Mouse (Mus musculus) intestine, embryonic 16.5 days (tissue): ENCODE data around the gene Agk. TPM values are rescaled to one million over a fixed set of nuclear protein-coding genes. Genes with fewer than 3 reads are reported as not detected.

Experiments used
- ATAC-seq: fragments of 200-750 bp; cut with Nextera tagmentation; 2 replicates; pipeline ENCODE4 v1.8.0; 2017; ENCODE audit warnings: moderate TSS enrichment, moderate library complexity
- H3K27ac ChIP-seq: fragments of 300-500 bp; sonication (generic); 2 replicates; pipeline ENCODE4 v1.5.1; 2014; ENCODE audit warnings: mild to moderate bottlenecking, low read length
- H3K27me3 ChIP-seq: fragments of 300-500 bp; sonication (generic); replicated peaks from 2 replicates; pipeline ENCODE4 v1.6.1; 2014; ENCODE audit warnings: low read length, control low read depth, mixed read lengths; ENCODE audit not compliant: control insufficient read depth, insufficient read depth
- H3K36me3 ChIP-seq: fragments of 300-500 bp; sonication (generic); 2 replicates; pipeline ENCODE4 v1.6.1; 2014; ENCODE audit warnings: low read length, control low read depth; ENCODE audit not compliant: control insufficient read depth, insufficient read depth
- H3K4me1 ChIP-seq: fragments of 300-500 bp; sonication (generic); 2 replicates; pipeline ENCODE4 v1.6.1; 2014; ENCODE audit warnings: low read length, control low read depth, mixed read lengths; ENCODE audit not compliant: control insufficient read depth, insufficient read depth
- H3K4me2 ChIP-seq: fragments of 300-500 bp; sonication (generic); 2 replicates; pipeline ENCODE4 v1.6.1; 2014; ENCODE audit warnings: low read depth, low read length, control low read depth
- H3K4me3 ChIP-seq: fragments of 300-500 bp; sonication (generic); 2 replicates; pipeline ENCODE4 v1.5.1; 2014; ENCODE audit warnings: mild to moderate bottlenecking, low read length
- H3K9ac ChIP-seq: fragments of 300-500 bp; sonication (generic); 2 replicates; pipeline ENCODE4 v1.6.1; 2014; ENCODE audit warnings: low read depth, low read length
- H3K9me3 ChIP-seq: fragments of 300-500 bp; sonication (generic); 2 replicates; pipeline ENCODE4 v1.6.1; 2016; ENCODE audit warnings: low read length, control low read depth; ENCODE audit not compliant: control insufficient read depth
- WGBS: fragments of 180-500 bp; shearing (Covaris S2); extraction: QIAGEN DNeasy Blood & Tissue Kit; methylation state at CpG from one replicate; pipeline ENCODE4 v1.1.7; 2014; 5-methylcytosine and 5-hydroxymethylcytosine counted together
- polyA plus RNA-seq: library from polyadenylated mRNA; unstranded; fragments of >200 nt; fragmentation: Nextera tagmentation; extraction: Ambion mirVana; gene quantifications from 2 replicates; pipeline ENCODE4 v1.2.1, GENCODE M21; 2015

Gene Agk
- polyA plus RNA-seq, result 30.7 and 32.9 TPM in 2 replicates

DNA sequence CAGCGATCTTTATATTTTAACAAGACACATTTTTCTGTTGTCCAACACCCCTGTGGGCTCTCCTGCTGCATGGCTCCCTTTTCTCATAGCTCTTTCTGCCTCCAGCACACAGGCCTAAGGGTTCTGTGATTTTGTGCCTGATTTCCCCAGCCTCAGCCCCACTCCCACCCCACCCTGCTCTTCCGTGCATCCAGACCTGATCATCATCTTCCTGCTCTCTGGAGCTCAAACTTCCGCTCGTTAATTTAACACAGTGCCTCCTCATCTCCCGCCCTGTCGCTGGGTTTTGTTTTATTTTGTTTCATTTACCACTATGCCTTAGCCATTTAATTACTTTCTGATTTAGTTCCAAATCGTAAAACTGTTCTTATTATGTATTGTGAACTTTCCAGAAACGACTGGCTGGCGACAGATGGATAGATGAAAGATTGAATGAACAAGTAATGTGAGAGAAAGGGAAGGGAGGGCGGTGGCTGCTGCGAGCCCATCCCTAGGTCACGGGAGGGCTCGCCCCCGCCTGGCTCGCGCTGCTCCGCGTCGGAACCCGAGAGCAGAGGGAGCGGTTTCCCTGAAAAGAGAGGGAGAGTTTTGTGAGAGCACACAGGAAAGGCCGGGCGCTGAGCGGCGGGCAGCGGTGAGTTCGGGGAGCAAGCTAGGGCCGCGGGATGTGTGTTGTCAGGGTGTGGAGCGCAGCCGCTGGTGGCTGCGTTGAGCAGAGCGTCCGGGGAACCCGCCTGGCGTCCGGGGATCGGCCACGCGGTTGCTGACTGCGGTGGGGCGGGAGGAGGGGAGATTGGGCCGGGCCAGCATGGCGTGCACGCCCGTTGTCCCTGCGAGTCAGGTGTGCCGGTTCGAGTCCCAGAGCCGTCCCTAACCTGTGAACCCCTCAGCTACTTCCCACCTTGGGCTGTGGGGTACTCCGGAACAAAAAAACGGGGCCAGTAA lies at the start of gene Agk:
TSS of gene Agk (plus strand) at position 276 of the 945 bp plus-strand sequence.
- Histone ChIP-seq H3K4me3 (peak within 1 kb of the TSS; percentile 80), H3K4me1 (no peaks in the 10 kb centered on the region), H3K9me3 (no peaks in the 10 kb centered on the region), H3K4me2 (peak within 1 kb of the TSS; percentile 69), H3K36me3 (no peaks in the 10 kb centered on the region), H3K9ac (peak within 1 kb of the TSS; percentile 92), H3K27me3 (no peaks in the 10 kb centered on the region), H3K27ac (peak within 1 kb of the TSS; percentile 88)
- WGBS, result 2% methylated on average over 52 of the region's 52 CpGs
- peak; percentile 95 for ATAC-seq

DNA sequence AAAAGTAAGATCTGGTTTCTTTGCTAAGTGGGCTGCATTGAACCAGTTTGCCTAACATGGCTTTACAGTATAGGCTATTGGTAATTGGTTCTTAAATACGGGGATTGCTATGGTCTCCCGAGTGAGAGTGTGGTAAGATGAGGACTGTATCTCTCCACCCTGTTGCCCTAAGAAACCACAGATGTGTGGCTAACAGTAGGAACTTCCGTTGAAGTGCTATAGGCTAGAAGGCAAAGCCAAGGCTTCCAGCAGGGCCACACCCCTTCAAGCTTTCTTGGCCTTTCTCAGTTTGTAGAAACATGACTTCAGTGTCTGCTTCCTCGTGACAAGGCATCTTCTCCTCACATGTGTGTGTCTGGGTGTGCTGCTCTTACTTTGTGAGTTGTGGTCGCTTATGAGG lies 24.3 kb upstream of the Agk start:
- Histone ChIP-seq H3K27me3 (no peaks in the 10 kb centered on the region), H3K4me1 (no peaks in the 10 kb centered on the region), H3K27ac (no peak overlapping the region), H3K9me3 (no peaks in the 10 kb centered on the region), H3K36me3 (no peaks in the 10 kb centered on the region), H3K4me3 (no peak overlapping the region), H3K9ac (no peak overlapping the region), H3K4me2 (no peak overlapping the region)
- WGBS, result 67% methylated on average over 5 of the region's 5 CpGs
- no peak for ATAC-seq

DNA sequence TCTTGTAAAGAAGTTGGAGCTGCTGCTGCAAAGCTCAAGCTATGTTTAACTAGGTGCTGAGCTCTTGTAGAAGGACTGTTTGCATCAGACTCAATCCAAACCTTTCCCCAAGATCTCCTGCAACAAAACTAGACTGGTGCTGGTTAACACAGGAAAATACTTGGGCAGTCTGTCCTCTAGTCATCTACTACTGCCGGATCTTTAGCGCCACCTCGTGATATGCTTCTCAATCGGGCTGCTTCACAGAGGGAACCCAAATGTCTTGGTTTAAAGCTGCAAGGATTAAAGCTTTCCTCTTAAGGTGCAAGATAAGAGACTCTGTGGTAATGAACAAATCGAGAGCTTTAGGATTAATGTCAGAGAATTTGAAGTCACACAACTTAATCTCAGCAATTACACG lies 21.6 kb upstream of the Agk start:
- no peak overlapping the region for H3K4me3 ChIP-seq
- ATAC-seq, result no peak
- no peak overlapping the region for H3K4me2 ChIP-seq
- no peaks in the 10 kb centered on the region for H3K4me1 ChIP-seq
- no peak overlapping the region for H3K27ac ChIP-seq
- no peaks in the 10 kb centered on the region for H3K36me3 ChIP-seq
- H3K9me3 ChIP-seq, result no peaks in the 10 kb centered on the region
- no peaks in the 10 kb centered on the region for H3K27me3 ChIP-seq
- H3K9ac ChIP-seq, result no peak overlapping the region
- 13% methylated on average over 6 of the region's 6 CpGs for WGBS

DNA sequence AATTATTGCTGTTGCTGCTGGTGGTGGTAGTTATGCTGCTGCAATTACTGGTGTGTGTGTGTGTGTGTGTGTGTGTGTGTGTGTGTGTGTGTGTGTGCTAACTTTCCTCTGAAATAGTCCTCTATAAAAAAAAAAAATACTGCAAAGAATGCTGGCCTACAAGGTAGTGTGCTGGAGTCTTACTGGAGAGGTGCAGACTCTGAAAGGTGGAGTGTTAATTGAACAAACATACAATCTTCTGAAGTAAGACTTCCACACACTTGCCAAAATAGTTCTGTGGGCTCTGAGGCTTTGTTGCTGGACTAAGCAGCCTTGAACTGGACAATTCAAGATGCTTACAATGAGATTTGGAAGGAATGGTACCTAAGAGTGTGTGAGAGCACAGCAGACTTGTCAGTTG lies 20.0 kb upstream of the Agk start:
- ATAC-seq, result no peak
- Histone ChIP-seq H3K9ac (no peak overlapping the region), H3K4me1 (no peaks in the 10 kb centered on the region), H3K9me3 (no peaks in the 10 kb centered on the region), H3K4me2 (no peak overlapping the region), H3K36me3 (no peaks in the 10 kb centered on the region), H3K4me3 (no peak overlapping the region), H3K27me3 (no peaks in the 10 kb centered on the region), H3K27ac (no peak overlapping the region)

DNA sequence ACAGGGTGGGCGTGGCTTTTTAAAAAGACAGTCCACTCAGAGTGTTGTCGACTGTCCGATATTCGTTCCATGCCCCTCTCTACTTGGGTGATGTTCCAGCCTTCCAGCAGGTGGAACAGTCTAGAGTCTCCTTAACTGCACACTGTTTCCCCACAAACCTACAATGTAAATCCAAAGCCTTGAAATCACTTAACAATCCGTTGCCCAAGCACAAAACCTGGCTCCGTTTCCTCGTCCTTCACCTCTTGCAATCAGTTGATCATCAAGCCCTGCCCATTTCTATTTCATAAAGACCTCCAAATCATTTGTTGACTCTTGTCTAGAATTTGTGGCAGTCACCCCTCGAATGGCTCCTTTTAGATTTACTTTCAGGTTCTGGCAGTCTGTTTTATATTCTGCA lies 1.4 kb downstream of the Agk start:
- no peak overlapping the region for H3K4me3 ChIP-seq
- H3K4me1 ChIP-seq, result no peaks in the 10 kb centered on the region
- H3K36me3 ChIP-seq, result no peaks in the 10 kb centered on the region
- no peak overlapping the region for H3K27ac ChIP-seq
- WGBS, result 86% methylated on average over 8 of the region's 8 CpGs
- ATAC-seq, result no peak
- no peak overlapping the region for H3K4me2 ChIP-seq
- H3K27me3 ChIP-seq, result no peaks in the 10 kb centered on the region
- no peaks in the 10 kb centered on the region for H3K9me3 ChIP-seq
- no peak overlapping the region for H3K9ac ChIP-seq

DNA sequence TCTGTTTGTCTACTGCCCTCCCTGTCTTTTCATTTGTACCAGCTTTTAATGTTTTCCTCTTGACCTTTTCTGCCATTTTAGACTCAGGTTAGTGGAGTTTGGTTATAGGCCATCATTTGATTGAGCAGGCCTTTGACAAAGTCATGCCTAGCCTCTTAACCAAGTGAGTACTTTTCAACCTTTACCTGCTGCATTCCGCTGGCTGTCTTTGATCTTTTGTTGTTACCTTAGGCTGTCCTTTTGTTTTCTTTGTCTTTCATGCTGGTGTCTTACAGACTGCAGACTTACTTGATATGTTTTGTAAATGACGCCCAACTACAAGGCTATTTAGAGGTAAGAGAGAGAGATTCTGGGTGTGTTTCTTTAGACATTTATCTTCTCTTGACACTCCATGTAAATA lies 8.5 kb downstream of the Agk start:
- Histone ChIP-seq H3K9me3 (no peaks in the 10 kb centered on the region), H3K4me3 (no peak overlapping the region), H3K36me3 (peaks cover 2% of the 10 kb centered on the region; the same call in 1 of the 2 replicates), H3K4me2 (no peak overlapping the region), H3K4me1 (no peaks in the 10 kb centered on the region), H3K9ac (no peak overlapping the region), H3K27me3 (no peaks in the 10 kb centered on the region), H3K27ac (no peak overlapping the region)
- ATAC-seq, result no peak
- WGBS, result 60% methylated on average over 2 of the region's 2 CpGs

DNA sequence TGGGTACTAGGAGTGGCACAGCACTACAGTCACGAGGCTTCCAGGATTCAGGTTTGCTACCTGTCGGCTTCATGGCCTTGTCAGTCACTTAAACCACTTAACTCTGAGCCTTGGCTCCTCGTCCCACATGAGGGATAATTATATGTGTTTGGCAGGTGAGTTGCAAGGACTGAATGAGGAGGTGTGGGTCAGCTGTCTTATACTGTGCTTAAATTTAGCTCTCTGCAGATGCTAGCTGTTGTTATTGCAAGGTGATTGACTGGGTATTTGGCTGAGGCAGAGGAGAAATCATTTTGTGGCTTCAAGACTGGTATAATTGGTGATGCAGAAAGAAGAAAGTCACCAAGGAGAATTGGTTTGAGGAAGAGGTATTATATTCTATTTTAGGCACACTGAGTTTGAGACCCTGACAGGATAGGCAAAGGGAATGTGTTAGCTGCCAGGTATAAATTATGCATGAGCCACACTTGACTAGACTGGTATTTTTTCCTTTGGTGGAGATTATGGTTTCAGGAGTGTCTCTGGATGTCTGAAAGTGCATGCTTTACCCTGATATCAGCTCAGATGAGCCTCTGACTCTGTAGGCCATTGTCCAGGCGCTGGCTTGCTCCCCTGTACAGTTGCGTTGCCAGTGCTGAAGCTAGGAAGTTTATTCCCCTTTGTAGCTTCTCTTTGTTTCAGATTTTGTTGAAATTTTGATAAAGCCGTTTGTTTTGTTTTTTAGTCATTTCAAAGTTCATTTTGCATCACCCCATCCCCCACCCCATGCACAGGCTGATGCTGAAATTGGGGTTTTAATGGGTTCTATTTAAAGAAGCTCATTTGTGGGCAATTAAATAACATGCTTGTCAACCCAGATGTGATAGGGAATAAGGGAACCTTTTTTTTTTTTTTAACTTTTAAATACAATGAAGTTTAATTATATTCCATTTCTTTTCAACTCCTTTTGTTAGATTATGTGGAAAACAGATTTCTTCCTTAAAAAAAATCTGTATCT lies 12.1 kb downstream of the Agk start:
- ATAC-seq, result no peak
- 90% methylated on average over 6 of the region's 6 CpGs for WGBS

DNA sequence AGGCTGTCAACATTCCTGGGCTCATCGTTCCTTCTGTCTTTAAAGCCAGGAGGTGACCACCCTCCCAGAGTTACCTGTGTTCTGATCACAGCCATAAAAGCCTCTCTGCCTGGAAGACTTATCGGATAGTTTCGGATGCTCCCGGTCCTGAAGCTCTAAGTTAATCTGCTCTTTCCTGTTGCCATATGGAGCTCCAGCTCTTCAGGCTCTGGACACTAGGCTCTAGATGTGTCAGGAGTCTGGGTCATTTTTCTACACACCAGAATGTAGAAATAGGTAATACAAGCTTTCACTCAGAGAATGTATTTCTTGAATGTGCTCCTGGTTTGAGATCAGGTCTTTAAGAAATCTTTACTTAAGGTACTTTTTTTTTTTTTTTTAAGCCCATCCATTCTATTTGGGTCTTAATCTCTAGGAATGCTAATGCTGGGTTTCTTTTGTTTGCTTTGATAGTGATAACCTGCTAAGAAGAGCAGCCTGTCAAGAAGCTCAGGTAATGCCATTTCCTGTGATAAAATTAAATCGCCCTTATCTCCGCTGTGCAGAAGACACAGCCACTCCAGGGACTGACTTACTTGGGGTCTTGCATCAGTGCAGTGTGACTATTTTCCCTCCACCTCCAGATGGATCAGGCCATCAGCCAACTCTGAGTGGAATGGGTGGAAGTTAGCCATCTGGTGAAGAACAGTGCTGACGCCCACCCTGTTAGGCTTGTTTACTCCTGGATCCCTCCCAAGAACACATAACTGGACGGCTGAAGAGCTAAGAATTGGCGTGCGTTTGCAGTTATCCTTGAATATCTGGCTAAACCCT lies 22.2 kb downstream of the Agk start:
- WGBS, result 48% methylated on average over 10 of the region's 10 CpGs
- no peak overlapping the region for H3K9ac ChIP-seq
- no peaks in the 10 kb centered on the region for H3K27me3 ChIP-seq
- H3K4me3 ChIP-seq, result no peak overlapping the region
- H3K36me3 ChIP-seq, result no peaks in the 10 kb centered on the region; the same call in 1 of the 2 replicates
- ATAC-seq, result peak; percentile 81
- peaks cover 3% of the 10 kb centered on the region; the same call in 1 of the 2 replicates for H3K4me1 ChIP-seq
- H3K27ac ChIP-seq, result no peak overlapping the region; the same call in 1 of the 2 replicates
- no peak overlapping the region for H3K4me2 ChIP-seq
- H3K9me3 ChIP-seq, result no peaks in the 10 kb centered on the region

More for the DNA sequence above, 12.1 kb downstream of the Agk start:
- Histone ChIP-seq H3K9me3 (no peaks in the 10 kb centered on the region), H3K4me2 (no peak overlapping the region), H3K4me3 (no peak overlapping the region), H3K27ac (no peak overlapping the region), H3K4me1 (no peaks in the 10 kb centered on the region), H3K27me3 (no peaks in the 10 kb centered on the region), H3K9ac (no peak overlapping the region), H3K36me3 (peaks cover 2% of the 10 kb centered on the region; the same call in 1 of the 2 replicates)
